Comparison of ENCODE assay signal across 8 mouse cellular contexts in genomic region chr5:123258990-123259389, GRCm38 (mm10). TPM values are rescaled to one million over a fixed set of nuclear protein-coding genes. Genes with fewer than 3 reads are reported as not detected.
DNase-seq lines count a peak whose midpoint lies in the region; ATAC-seq and TF ChIP-seq lines count a peak whose summit lies in the region.

No protein-coding gene starts in this region.

- DNase-seq in gastrocnemius, adult 2 months = peak; percentile 64
- DNase-seq in gastrocnemius, postnatal 25 days = no peak
- peak; percentile 43 for DNase-seq in urinary bladder, adult 2 months (ENCODE audit: low spot score)
- DNase-seq in urinary bladder, postnatal 4 days (ENCODE audit: low spot score in 2 of 2) = no peak
- peak; percentile 88 for DNase-seq in cerebellum, adult 9-10 months
- DNase-seq in induced T-regulatory cell, adult 2 months (ENCODE audit: low read depth) = peak; percentile 87
- peak; percentile 82 for DNase-seq in thymus, adult 2 months

- 52% methylated on average over 5 of the region's 5 CpGs for WGBS in thymus, adult 2 months

- TF ChIP-seq CTCF in gastrocnemius, adult 2 months (IDR thresholded peaks at IDR 0.05) = peak; percentile 86
- peak; percentile 52; the same call in 1 of the 2 replicates for TF ChIP-seq CTCF in thymus, adult 2 months (IDR thresholded peaks at IDR 0.05; ENCODE audit: borderline replicate concordance, control insufficient read depth, extremely low read depth, insufficient read depth, low read length, poor library complexity)

- H3K27ac ChIP-seq in gastrocnemius, adult 2 months = no peak overlapping the region
- H3K27ac ChIP-seq in thymus, adult 2 months (ENCODE audit: control insufficient read depth, insufficient read depth, low read length) = no peak overlapping the region

- intact Hi-C loops in gastrocnemius, adult 2 months (cut with DNase I) = loop anchor here (10.0 kb wide), 1 partner anchor 186 kb away; no protein-coding TSS in a partner anchor

- no peaks in the 10 kb centered on the region for H3K36me3 ChIP-seq in thymus, adult 2 months (ENCODE audit: control insufficient read depth, insufficient read depth, low read length)

- ATAC-seq in megakaryocyte-erythroid progenitor cell, adult 5-6 weeks (replicated peaks; ENCODE audit: low FRiP score, low TSS enrichment, poor library complexity, severe bottlenecking) = peak; percentile 50; the same call in 1 of the 2 replicates

- no peak for TF ChIP-seq POLR2A in thymus, adult 2 months (IDR thresholded peaks at IDR 0.05; ENCODE audit: control insufficient read depth, extremely low read depth, insufficient read depth, low read length, poor library complexity)

- no peaks in the 10 kb centered on the region for H3K27me3 ChIP-seq in thymus, adult 2 months (ENCODE audit: control insufficient read depth, insufficient read depth, low read length)

- H3K4me1 ChIP-seq in thymus, adult 2 months (replicated peaks; ENCODE audit: control insufficient read depth, insufficient read depth, low read length) = peaks cover 18% of the 10 kb centered on the region

- no peak overlapping the region for H3K4me3 ChIP-seq in gastrocnemius, adult 2 months
- H3K4me3 ChIP-seq in thymus, adult 2 months (ENCODE audit: control insufficient read depth, insufficient read depth, low read length) = no peak overlapping the region

RNA-seq across cellular contexts. Expression of gene Wdr66, which starts 7.1 kb away (rescaled TPM):
- 1 to 10 TPM in 1 of 2 experiments, under 1 TPM in 1; 0.56 to 1.5 TPM for total RNA-seq in gastrocnemius, adult 2 months (2021)
- 1 to 10 TPM; 1.1 to 1.9 TPM for total RNA-seq in gastrocnemius, postnatal 25 days (2021)
- 4.1 and 4.8 TPM in 2 replicates for polyA plus RNA-seq in urinary bladder, adult 2 months (2012; rRNA removed)
- total RNA-seq in megakaryocyte-erythroid progenitor cell, adult 5-6 weeks (2014; fragmentation: Nextera tagmentation) = not detected in 2 replicates
- 0.28 TPM in 1 of 2 replicates, not detected in the other for total RNA-seq in megakaryocyte-erythroid progenitor cell, adult 5-6 weeks (2017)
- polyA plus RNA-seq in thymus, adult 2 months (2012; rRNA removed) = 2.2 and 2.4 TPM in 2 replicates

Comparison
In these comparisons a context has a peak if more than half of its experiments do, and no peak if none do; other contexts are left out.
1. DNase-seq: peak in gastrocnemius, adult 2 months (single experiment), urinary bladder, adult 2 months (single experiment), cerebellum, adult 9-10 months (single experiment), induced T-regulatory cell, adult 2 months (single experiment) and thymus, adult 2 months (single experiment); none in gastrocnemius, postnatal 25 days (single experiment) and urinary bladder, postnatal 4 days (0 of 2).